20 mouse cellular contexts compared by ENCODE assay signal in genomic region chr3:137927010-137927409, GRCm38 (mm10).
"Had no signal": no experiment of that assay in that cellular context is flagged by ENCODE, and none has a peak within 500 bp of the region (broad histone marks: within the 10 kb centered on the region; RNA-seq: fewer than 3 reads in every experiment).

No protein-coding gene starts in this region.

- H3K9me3 ChIP-seq: kidney, embryonic 15.5 days; limb, embryonic 12.5 days; limb, embryonic 15.5 days; liver, embryonic 12.5 days; liver, embryonic 15.5 days; megakaryocyte, embryonic 14.5 days; midbrain, embryonic 10.5 days; neural tube, embryonic 12.5 days; neural tube, embryonic 15.5 days had no signal

- H3K27ac ChIP-seq: kidney, embryonic 15.5 days; limb, embryonic 12.5 days; limb, embryonic 15.5 days; liver, embryonic 12.5 days; liver, embryonic 15.5 days; midbrain, embryonic 10.5 days; neural tube, embryonic 12.5 days; neural tube, embryonic 15.5 days had no signal

- H3K27me3 ChIP-seq: kidney, embryonic 15.5 days; limb, embryonic 12.5 days; limb, embryonic 15.5 days; liver, embryonic 12.5 days; liver, embryonic 15.5 days; megakaryocyte, embryonic 14.5 days; neural tube, embryonic 12.5 days; neural tube, embryonic 15.5 days had no signal

- DNase-seq: kidney, adult 11 months; kidney, adult 8-10 months; kidney, postnatal 10 days; kidney, postnatal 36 days; left cerebral cortex, postnatal 4 days; lung, adult 2 months; midbrain, embryonic 14.5 days; right cerebral cortex, adult 18-20 months; right cerebral cortex, postnatal 14 days; spleen, adult 18-20 months; thymus, postnatal 25 days had no signal

- H3K4me1 ChIP-seq: kidney, embryonic 15.5 days; limb, embryonic 12.5 days; limb, embryonic 15.5 days; midbrain, embryonic 10.5 days; neural tube, embryonic 12.5 days had no signal

- H3K9ac ChIP-seq: kidney, embryonic 15.5 days; limb, embryonic 12.5 days; limb, embryonic 15.5 days; liver, embryonic 12.5 days; liver, embryonic 15.5 days; neural tube, embryonic 12.5 days; neural tube, embryonic 15.5 days had no signal

- ATAC-seq: liver, embryonic 12.5 days had no signal

- H3K4me3 ChIP-seq: kidney, embryonic 15.5 days; limb, embryonic 12.5 days; limb, embryonic 15.5 days; liver, embryonic 12.5 days; liver, embryonic 15.5 days; megakaryocyte, embryonic 14.5 days; midbrain, embryonic 10.5 days; neural tube, embryonic 12.5 days; neural tube, embryonic 15.5 days had no signal

- H3K4me2 ChIP-seq: kidney, embryonic 15.5 days; limb, embryonic 12.5 days; limb, embryonic 15.5 days; liver, embryonic 12.5 days; liver, embryonic 15.5 days; neural tube, embryonic 12.5 days; neural tube, embryonic 15.5 days had no signal
